Mouse (Mus musculus) lung, postnatal 0 days (tissue): Measurements from ENCODE around the gene Lrrc8a. TPM values are rescaled to one million over a fixed set of nuclear protein-coding genes. Genes with fewer than 3 reads are reported as not detected.
A peak's percentile ranks its signal among the peaks of the same experiment; 100 is the strongest.

Experiments
- ATAC-seq: fragments of 200-750 bp; cut with Nextera tagmentation; 2 replicates; pipeline ENCODE4 v1.8.0; 2017; ENCODE audit warnings: moderate library complexity
- DNase-seq: peaks from one replicate; pipeline ENCODE4 v3.0.0-alpha.2; 2016; ENCODE audit warnings: low spot score
- H3K27ac ChIP-seq: fragments of 300-500 bp; sonication (generic); 2 replicates; pipeline ENCODE4 v1.5.1; 2014; ENCODE audit warnings: antibody characterized with exemption, mild to moderate bottlenecking, low read length, mixed read lengths
- H3K27me3 ChIP-seq: fragments of 300-500 bp; sonication (generic); replicated peaks from 2 replicates; pipeline ENCODE4 v1.6.1; 2014; ENCODE audit warnings: low read length, mixed read lengths; ENCODE audit not compliant: insufficient read depth
- H3K36me3 ChIP-seq: fragments of 300-500 bp; sonication (generic); 2 replicates; pipeline ENCODE4 v1.6.1; 2014; ENCODE audit warnings: low read length, mixed read lengths; ENCODE audit not compliant: insufficient read depth
- H3K4me1 ChIP-seq: fragments of 300-500 bp; sonication (generic); 2 replicates; pipeline ENCODE4 v1.6.1; 2014; ENCODE audit warnings: antibody characterized with exemption, low read depth, low read length, mixed read lengths; ENCODE audit not compliant: insufficient read depth
- H3K4me2 ChIP-seq: fragments of 300-500 bp; sonication (generic); replicated peaks from 2 replicates; pipeline ENCODE4 v1.6.1; 2014; ENCODE audit warnings: low read depth, mild to moderate bottlenecking, low read length, moderate library complexity, mixed read lengths
- H3K4me3 ChIP-seq: fragments of 300-500 bp; sonication (generic); 2 replicates; pipeline ENCODE4 v1.5.1; 2014; ENCODE audit warnings: low read depth, low read length
- H3K9ac ChIP-seq: fragments of 300-500 bp; sonication (generic); replicated peaks from 2 replicates; pipeline ENCODE4 v1.6.1; 2014; ENCODE audit warnings: low read depth, mild to moderate bottlenecking
- H3K9me3 ChIP-seq: fragments of 300-500 bp; sonication (generic); 2 replicates; pipeline ENCODE4 v1.6.1; 2016; ENCODE audit warnings: low read length, mixed read lengths
- CTCF ChIP-seq: IDR thresholded peaks from 2 replicates; pipeline ENCODE4 v1.5.1; 2016; ENCODE audit warnings: antibody characterized with exemption, mild to moderate bottlenecking
- EP300 ChIP-seq: IDR thresholded peaks from 2 replicates; pipeline ENCODE4 v1.6.1; 2016; ENCODE audit warnings: antibody characterized with exemption, mild to moderate bottlenecking, control low read depth
- WGBS: fragments of 180-500 bp; shearing (Covaris S2); extraction: QIAGEN DNeasy Blood & Tissue Kit; methylation state at CpG from one replicate; pipeline ENCODE4 v1.1.7; 2014; 5-methylcytosine and 5-hydroxymethylcytosine counted together
- polyA plus RNA-seq: library from polyadenylated mRNA; unstranded; fragments of >200 nt; fragmentation: Nextera tagmentation; extraction: Ambion mirVana; gene quantifications from 2 replicates; pipeline ENCODE4 v1.2.1, GENCODE M21; 2015

The Lrrc8a gene
- polyA plus RNA-seq, 1 experiment from 2014 or later = 68.8 TPM

GRCm38 (mm10) chr2:30285004-30285403, 47.5 kb downstream of the Lrrc8a start:
- WGBS = 85% methylated on average over 5 of the region's 5 CpGs
- ATAC-seq (no peak), DNase-seq (no peak)
- no peak overlapping the region for H3K27ac ChIP-seq
- TF ChIP-seq CTCF = peak; percentile 8; the same call in 1 of the 2 replicates
- TF ChIP-seq EP300 = no peak
- H3K9ac ChIP-seq = no peak overlapping the region
- H3K36me3 ChIP-seq = no peaks in the 10 kb centered on the region
- no peak overlapping the region for H3K4me2 ChIP-seq
- H3K9me3 ChIP-seq = no peaks in the 10 kb centered on the region
- H3K27me3 ChIP-seq = no peaks in the 10 kb centered on the region
- peaks cover 15% of the 10 kb centered on the region; the same call in 1 of the 2 replicates for H3K4me1 ChIP-seq
- H3K4me3 ChIP-seq = no peak overlapping the region

- Histone ChIP-seq H3K36me3 (no peaks in the 10 kb centered on the region), H3K9ac (peak overlapping the region; percentile 63), H3K9me3 (no peaks in the 10 kb centered on the region), H3K27me3 (no peaks in the 10 kb centered on the region), H3K4me3 (peak overlapping the region; percentile 90), H3K27ac (peak overlapping the region; percentile 26; the same call in 1 of the 2 replicates), H3K4me1 (peaks cover 15% of the 10 kb centered on the region; the same call in 1 of the 2 replicates), H3K4me2 (peak overlapping the region; percentile 94)
- no peak for DNase-seq
- TF ChIP-seq CTCF = no peak
- peak; percentile 42 for ATAC-seq
- WGBS = 8% methylated on average over 38 of the region's 38 CpGs
Observed at GRCm38 (mm10) chr2:30285416-30286181, 48.1 kb downstream of the Lrrc8a start.

GRCm38 (mm10) chr2:30286192-30287026, 48.9 kb downstream of the Lrrc8a start, which contains the start of the genes Dolk and Nup188:
Dolk (minus strand) TSS chr2:30286334.
Nup188 (plus strand) TSS chr2:30286397.
- peak within 1 kb of the TSS; percentile 63 for H3K9ac ChIP-seq
- DNase-seq (peak; percentile 95), ATAC-seq (peak; percentile 98)
- under 1% methylated on average over 57 of the region's 68 CpGs for WGBS
- H3K4me3 ChIP-seq = peak within 1 kb of the TSS; percentile 90
- H3K9me3 ChIP-seq = no peaks in the 10 kb centered on the region
- peak within 1 kb of the TSS; percentile 54 for H3K27ac ChIP-seq
- H3K4me1 ChIP-seq = peaks cover 15% of the 10 kb centered on the region; the same call in 1 of the 2 replicates
- no peaks in the 10 kb centered on the region for H3K27me3 ChIP-seq
- no peak for TF ChIP-seq CTCF
- no peak for TF ChIP-seq EP300
- no peaks in the 10 kb centered on the region for H3K36me3 ChIP-seq
- peak within 1 kb of the TSS; percentile 94 for H3K4me2 ChIP-seq

- peak overlapping the region; percentile 94 for H3K4me2 ChIP-seq
- H3K4me1 ChIP-seq = peaks cover 15% of the 10 kb centered on the region; the same call in 1 of the 2 replicates
- peak overlapping the region; percentile 63 for H3K9ac ChIP-seq
- H3K36me3 ChIP-seq = no peaks in the 10 kb centered on the region
- no peaks in the 10 kb centered on the region for H3K27me3 ChIP-seq
- no peaks in the 10 kb centered on the region for H3K9me3 ChIP-seq
- WGBS = under 1% methylated on average over 10 of the region's 10 CpGs
- ATAC-seq (no peak), DNase-seq (no peak)
- H3K4me3 ChIP-seq = peak overlapping the region; percentile 90
- TF ChIP-seq CTCF (peak; percentile 18; the same call in 1 of the 2 replicates), EP300 (no peak)
- no peak overlapping the region for H3K27ac ChIP-seq
Observed at GRCm38 (mm10) chr2:30287027-30287373, 49.5 kb downstream of the Lrrc8a start.

GRCm38 (mm10) chr2:30299525-30299924, 62.0 kb downstream of the Lrrc8a start:
- Histone ChIP-seq H3K27me3 (no peaks in the 10 kb centered on the region), H3K4me2 (no peak overlapping the region), H3K9ac (no peak overlapping the region), H3K4me3 (no peak overlapping the region), H3K36me3 (peaks cover 13% of the 10 kb centered on the region; the same call in 1 of the 2 replicates), H3K27ac (no peak overlapping the region), H3K9me3 (no peaks in the 10 kb centered on the region), H3K4me1 (no peaks in the 10 kb centered on the region)
- no peak for TF ChIP-seq EP300
- peak; percentile 49 for TF ChIP-seq CTCF
- 70% methylated on average over 3 of the region's 3 CpGs for WGBS
- ATAC-seq (no peak), DNase-seq (no peak)

- no peak overlapping the region for H3K4me3 ChIP-seq
- H3K4me1 ChIP-seq = no peaks in the 10 kb centered on the region
- no peaks in the 10 kb centered on the region for H3K9me3 ChIP-seq
- no peak overlapping the region for H3K27ac ChIP-seq
- ATAC-seq (no peak), DNase-seq (no peak)
- no peak overlapping the region for H3K4me2 ChIP-seq
- 83% methylated on average over 5 of the region's 5 CpGs for WGBS
- no peak overlapping the region for H3K9ac ChIP-seq
- TF ChIP-seq CTCF (no peak), EP300 (no peak)
- H3K36me3 ChIP-seq = peaks cover 17% of the 10 kb centered on the region; the same call in 1 of the 2 replicates
- no peaks in the 10 kb centered on the region for H3K27me3 ChIP-seq
Observed at GRCm38 (mm10) chr2:30299966-30300365, 62.5 kb downstream of the Lrrc8a start.
